8 mouse cellular contexts compared by ENCODE assay signal in the genomic region with DNA sequence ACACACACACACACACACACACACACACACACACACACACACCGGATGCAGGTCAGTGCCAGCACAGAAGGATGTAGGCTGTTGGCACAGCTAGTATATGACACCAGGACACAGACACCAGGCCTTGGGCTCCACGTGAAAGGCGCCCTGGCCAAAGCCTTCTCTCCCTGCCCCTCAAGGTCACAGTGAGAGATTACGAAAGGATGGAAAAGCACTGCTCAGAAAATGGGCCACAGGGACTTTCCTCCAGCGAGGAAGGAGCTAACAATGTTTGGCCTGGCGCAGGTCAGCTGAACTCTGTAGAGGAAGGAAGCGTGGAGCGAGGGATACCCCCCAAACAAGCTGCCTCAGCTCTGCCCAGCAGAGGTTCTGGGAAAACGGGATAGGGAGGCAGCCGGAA.
DNase-seq lines count a peak whose midpoint lies in the region; ATAC-seq and TF ChIP-seq lines count a peak whose summit lies in the region.

No protein-coding gene starts in this region.

- TF ChIP-seq CTCF in spleen, adult 2 months (IDR thresholded peaks at IDR 0.05; ENCODE audit: extremely low read depth, insufficient read depth, insufficient read length, insufficient replicate concordance): no peak
- no peak for TF ChIP-seq CTCF in stomach, postnatal 0 days (IDR thresholded peaks at IDR 0.05; ENCODE audit: low read depth)

- no peak overlapping the region for H3K4me3 ChIP-seq in spleen, adult 2 months (ENCODE audit: extremely low read depth, insufficient read depth, insufficient read length)
- H3K4me3 ChIP-seq in heart, embryonic 10.5 days: no peak overlapping the region
- no peak overlapping the region for H3K4me3 ChIP-seq in stomach, postnatal 0 days (ENCODE audit: low read depth, low read length)

- H3K4me2 ChIP-seq in stomach, postnatal 0 days (replicated peaks; ENCODE audit: low read depth): no peak overlapping the region

- peak overlapping the region; percentile 40 for H3K27ac ChIP-seq in spleen, adult 2 months (ENCODE audit: insufficient read depth, low read length)
- peak overlapping the region; percentile 84 for H3K27ac ChIP-seq in heart, embryonic 10.5 days
- H3K27ac ChIP-seq in stomach, postnatal 0 days (replicated peaks): peak overlapping the region; percentile 85; the same call in 1 of the 2 replicates

- peaks cover 16% of the 10 kb centered on the region; the same call in 1 of the 2 replicates for H3K4me1 ChIP-seq in spleen, adult 2 months (ENCODE audit: control insufficient read depth, insufficient read depth, insufficient read length)
- H3K4me1 ChIP-seq in heart, embryonic 10.5 days: peaks cover 56% of the 10 kb centered on the region
- peaks cover 20% of the 10 kb centered on the region for H3K4me1 ChIP-seq in stomach, postnatal 0 days (replicated peaks; ENCODE audit: control insufficient read depth, insufficient read depth)

- no peak for DNase-seq in spleen, adult 2 months (ENCODE audit: low read depth in 1 of 2, low spot score in 2 of 2)
- no peak for DNase-seq in spleen, postnatal 4 days (ENCODE audit: low spot score in 2 of 2)
- DNase-seq in heart, embryonic 10.5 days (ENCODE audit: low spot score): no peak
- DNase-seq in kidney, postnatal 25 days: peak; percentile 54 to 84
- DNase-seq in stomach, postnatal 0 days (ENCODE audit: low spot score): no peak
- DNase-seq in frontal cortex, postnatal 36 days (ENCODE audit: low spot score in 2 of 2): no peak
- DNase-seq in cerebellum, postnatal 36 days: no peak

- TF ChIP-seq POLR2A in spleen, adult 2 months (IDR thresholded peaks at IDR 0.05; ENCODE audit: low read depth, low read length): no peak

- no peak for TF ChIP-seq EP300 in stomach, postnatal 0 days (optimal IDR thresholded peaks at IDR 0.05)

- 63% methylated on average over 10 of the region's 10 CpGs for WGBS in spleen, adult 2 months
- 44% methylated on average over 10 of the region's 10 CpGs for WGBS in heart, embryonic 10.5 days
- 56% methylated on average over 10 of the region's 10 CpGs for WGBS in stomach, postnatal 0 days

- no peaks in the 10 kb centered on the region for H3K9me3 ChIP-seq in heart, embryonic 10.5 days
- no peaks in the 10 kb centered on the region for H3K9me3 ChIP-seq in stomach, postnatal 0 days (ENCODE audit: control insufficient read depth, low read length)

- no peaks in the 10 kb centered on the region for H3K36me3 ChIP-seq in spleen, adult 2 months (ENCODE audit: control insufficient read depth, insufficient read depth, low read length)
- no peaks in the 10 kb centered on the region for H3K36me3 ChIP-seq in heart, embryonic 10.5 days
- no peaks in the 10 kb centered on the region for H3K36me3 ChIP-seq in stomach, postnatal 0 days (ENCODE audit: control insufficient read depth, insufficient read depth, low read length)

- no peaks in the 10 kb centered on the region for H3K27me3 ChIP-seq in spleen, adult 2 months (ENCODE audit: control insufficient read depth, insufficient read depth, low read length)
- no peaks in the 10 kb centered on the region for H3K27me3 ChIP-seq in heart, embryonic 10.5 days (ENCODE audit: insufficient read depth, poor library complexity, severe bottlenecking)
- H3K27me3 ChIP-seq in stomach, postnatal 0 days (ENCODE audit: control insufficient read depth, insufficient read depth, low read length): no peaks in the 10 kb centered on the region

- no peak overlapping the region; the same call in 1 of the 2 replicates for H3K9ac ChIP-seq in stomach, postnatal 0 days (ENCODE audit: low read length)

- no peak for ATAC-seq in stomach, postnatal 0 days (ENCODE audit: low FRiP score, low TSS enrichment)
- no peak for ATAC-seq in cerebellum, adult (ENCODE audit: insufficient number of reproducible peaks, low FRiP score, low TSS enrichment)

Comparison
In these comparisons a context has a peak if more than half of its experiments do, and no peak if none do; other contexts are left out.
1. DNase-seq: peak in kidney, postnatal 25 days (2 of 2); none in spleen, adult 2 months (0 of 2), spleen, postnatal 4 days (0 of 2), heart, embryonic 10.5 days (single experiment), stomach, postnatal 0 days (single experiment), frontal cortex, postnatal 36 days (0 of 2) and cerebellum, postnatal 36 days (0 of 2).
2. Peak in every context shown above with its lines, with median percentiles within 50 percentile points of each other: H3K27ac ChIP-seq.